Mouse (Mus musculus) thymus, adult 2 months (tissue): ENCODE measurements around the gene Vta1.

Source experiments
- CTCF ChIP-seq: fragments of 200-500 bp; IDR thresholded peaks from 2 replicates; pipeline ENCODE4 v1.5.1; 2012; ENCODE audit warnings: mild to moderate bottlenecking, control low read depth, low read length, moderate library complexity, borderline replicate concordance; ENCODE audit not compliant: control insufficient read depth, poor library complexity, insufficient read depth; ENCODE audit errors: extremely low read depth
- POLR2A ChIP-seq: fragments of 200-500 bp; IDR thresholded peaks from 2 replicates; pipeline ENCODE4 v1.6.1; 2012; ENCODE audit warnings: mild to moderate bottlenecking, low read length, control low read depth, moderate library complexity; ENCODE audit not compliant: control insufficient read depth, poor library complexity, insufficient read depth; ENCODE audit errors: extremely low read depth

GRCm38 (mm10) chr10:14660875-14661274 is 44.5 kb downstream of the Vta1 start:
- TF ChIP-seq CTCF (no peak), POLR2A (no peak)
